Mouse (Mus musculus) ES-E14 (cell line): ENCODE measurements at regions not wholly inside any gene's neighbourhood (a gene's known extent, or its start where the extent isn't known, plus 50 kb on each side); places are given as distances from the start of the nearest gene placed in this dataset.

Experiments used
- MAFK ChIP-seq: IDR thresholded peaks from 2 replicates; pipeline ENCODE4 v1.6.1; 2014; ENCODE audit warnings: mild to moderate bottlenecking, low read depth, low read length, inconsistent platforms; ENCODE audit not compliant: insufficient read depth
- ZC3H11A ChIP-seq: IDR thresholded peaks from 2 replicates; pipeline ENCODE4 v1.6.1; 2012; ENCODE audit warnings: low read depth, mild to moderate bottlenecking, inconsistent platforms, low read length, borderline replicate concordance

DNA sequence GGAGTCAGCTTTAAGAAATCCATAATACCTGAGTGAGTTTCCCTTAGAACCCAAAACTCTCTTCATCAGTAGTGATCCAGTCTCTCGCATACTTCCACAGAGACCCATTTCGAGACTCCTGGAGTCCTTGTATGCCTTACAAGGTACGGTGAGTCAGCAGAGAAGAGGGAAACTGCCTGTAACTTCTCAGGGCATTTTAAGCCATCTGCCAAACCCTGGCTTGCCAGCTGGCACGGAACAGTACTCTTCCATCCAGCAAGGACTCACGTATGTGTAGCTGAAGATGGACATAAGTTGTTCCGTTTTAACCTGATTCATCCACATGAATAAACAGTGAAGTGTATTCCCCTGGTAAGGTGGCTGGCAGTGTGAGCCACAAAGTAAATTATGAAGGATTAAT, 267.0 kb downstream of the Mreg start:
- TF ChIP-seq MAFK (no peak), ZC3H11A (no peak)
